13 mouse cellular contexts compared by ENCODE assay signal in the genomic region with DNA sequence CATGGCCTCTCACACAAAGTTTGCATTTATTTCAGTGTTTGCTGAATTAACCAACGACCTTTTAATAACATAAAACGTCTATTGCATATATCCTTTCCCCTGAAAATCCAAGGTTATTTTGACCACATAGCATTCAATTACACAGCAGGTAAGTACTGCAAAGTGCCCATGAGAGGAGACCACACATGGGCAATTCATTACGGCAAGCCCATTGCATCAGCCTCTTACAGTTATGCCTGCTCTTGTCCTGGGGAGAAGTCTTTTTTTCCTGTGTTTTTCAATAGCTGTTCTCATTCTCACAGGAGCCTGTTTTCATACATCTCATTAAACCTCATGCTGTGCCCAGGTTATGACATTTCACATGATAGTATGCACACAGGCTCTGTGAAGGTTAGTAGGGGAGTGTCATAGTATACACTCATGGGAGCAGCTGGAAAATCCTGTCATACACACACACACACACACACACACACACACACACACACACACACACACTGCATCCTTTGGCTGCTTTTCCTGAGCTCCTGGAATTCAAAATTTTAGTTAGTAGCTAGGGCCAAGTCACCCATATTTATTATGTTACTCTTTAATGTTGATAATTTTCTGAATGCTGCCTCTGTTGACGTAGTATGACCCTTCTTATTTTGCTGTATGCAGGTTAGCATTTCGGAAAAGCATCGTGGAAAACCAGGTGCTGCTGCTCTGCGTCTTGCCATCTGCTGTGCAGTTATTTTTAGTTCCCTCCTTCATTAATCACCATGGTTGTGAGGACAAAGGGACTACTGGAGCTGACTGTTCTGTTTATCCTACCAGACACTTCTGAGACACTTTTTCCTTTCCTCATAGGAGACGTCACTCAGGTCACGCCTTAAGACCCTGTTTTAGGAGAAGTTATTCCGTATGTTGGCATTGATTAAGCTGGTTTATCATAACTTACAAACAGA.
DNase-seq lines count a peak whose midpoint lies in the region; ATAC-seq and TF ChIP-seq lines count a peak whose summit lies in the region.
"Had no signal": no experiment of that assay in that cellular context is flagged by ENCODE, and none has a peak within 500 bp of the region (broad histone marks: within the 10 kb centered on the region; RNA-seq: fewer than 3 reads in every experiment).

No protein-coding gene starts in this region.

- peak overlapping the region; percentile 23; the same call in 1 of the 2 replicates for H3K4me2 ChIP-seq in heart, embryonic 14.5 days (ENCODE audit: low read length)
- H3K4me2 ChIP-seq in forebrain, embryonic 15.5 days (replicated peaks) = no peak overlapping the region
- no peak overlapping the region for H3K4me2 ChIP-seq in midbrain, postnatal 0 days (ENCODE audit: low read depth, low read length, poor library complexity, severe bottlenecking)
- H3K4me2 ChIP-seq: liver, embryonic 12.5 days had no signal

- 34% methylated on average over 10 of the region's 10 CpGs for WGBS in heart, embryonic 14.5 days
- WGBS in cerebellum, adult 2 months = 21% methylated on average over 10 of the region's 10 CpGs
- 53% methylated on average over 10 of the region's 10 CpGs for WGBS in forebrain, embryonic 15.5 days
- WGBS in midbrain, postnatal 0 days = 61% methylated on average over 10 of the region's 10 CpGs

- H3K4me1 ChIP-seq in heart, embryonic 14.5 days (ENCODE audit: control insufficient read depth in 2 of 2, insufficient read depth in 2 of 2, low read length in 2 of 2) = peaks cover 0 to 3% of the 10 kb centered on the region in 2 experiments; a peak in 1 of 4 replicates
- peaks cover 14% of the 10 kb centered on the region; the same call in 1 of the 2 replicates for H3K4me1 ChIP-seq in cerebellum, adult 2 months (ENCODE audit: control insufficient read depth, insufficient read depth, low read length)
- peaks cover 6% of the 10 kb centered on the region; the same call in 1 of the 2 replicates for H3K4me1 ChIP-seq in forebrain, embryonic 15.5 days
- no peaks in the 10 kb centered on the region for H3K4me1 ChIP-seq in midbrain, postnatal 0 days (ENCODE audit: insufficient read depth, low read length)
- H3K4me1 ChIP-seq: liver, embryonic 12.5 days; megakaryocyte, embryonic 14.5 days had no signal

- DNase-seq in heart, postnatal 14 days = no peak
- DNase-seq in cerebellum, adult 2 months = peak; percentile 59 to 84
- peak; percentile 47 for DNase-seq in midbrain, postnatal 0 days (ENCODE audit: low spot score)
- no peak for DNase-seq in gastrocnemius, postnatal 14 days
- DNase-seq in thymus, adult 18-20 months = no peak
- DNase-seq: right cerebral cortex, postnatal 25 days had no signal

- H3K27me3 ChIP-seq in heart, embryonic 14.5 days (ENCODE audit: control insufficient read depth, insufficient read depth, low read length) = no peaks in the 10 kb centered on the region
- H3K27me3 ChIP-seq in cerebellum, adult 2 months (ENCODE audit: control insufficient read depth, insufficient read depth, low read length) = no peaks in the 10 kb centered on the region
- no peaks in the 10 kb centered on the region for H3K27me3 ChIP-seq in forebrain, embryonic 15.5 days
- H3K27me3 ChIP-seq in midbrain, postnatal 0 days (ENCODE audit: insufficient read depth, low read length) = no peaks in the 10 kb centered on the region
- H3K27me3 ChIP-seq: liver, embryonic 12.5 days; megakaryocyte, embryonic 14.5 days had no signal

- no peak overlapping the region for H3K4me3 ChIP-seq in heart, embryonic 14.5 days (ENCODE audit: control insufficient read depth in 1 of 2, insufficient read depth in 1 of 2, low read depth in 1 of 2, low read length in 2 of 2)
- H3K4me3 ChIP-seq in cerebellum, adult 2 months (replicated peaks; ENCODE audit: insufficient read depth, low read depth, low read length) = no peak overlapping the region
- no peak overlapping the region for H3K4me3 ChIP-seq in forebrain, embryonic 15.5 days
- no peak overlapping the region for H3K4me3 ChIP-seq in midbrain, postnatal 0 days (ENCODE audit: low read depth, low read length)
- H3K4me3 ChIP-seq: layer of hippocampus, adult 2 months; liver, embryonic 12.5 days; megakaryocyte, embryonic 14.5 days had no signal

- H3K9ac ChIP-seq in heart, embryonic 14.5 days (ENCODE audit: low read length) = peak overlapping the region; percentile 16; the same call in 1 of the 2 replicates
- no peak overlapping the region for H3K9ac ChIP-seq in forebrain, embryonic 15.5 days (replicated peaks)
- H3K9ac ChIP-seq in midbrain, postnatal 0 days (replicated peaks; ENCODE audit: low read length, poor library complexity, severe bottlenecking) = no peak overlapping the region
- H3K9ac ChIP-seq: liver, embryonic 12.5 days had no signal

- no peaks in the 10 kb centered on the region for H3K36me3 ChIP-seq in heart, embryonic 14.5 days (ENCODE audit: control insufficient read depth, insufficient read depth, low read length)
- no peaks in the 10 kb centered on the region for H3K36me3 ChIP-seq in forebrain, embryonic 15.5 days
- no peaks in the 10 kb centered on the region for H3K36me3 ChIP-seq in midbrain, postnatal 0 days (ENCODE audit: insufficient read depth, low read length)
- H3K36me3 ChIP-seq: liver, embryonic 12.5 days had no signal

- H3K9me3 ChIP-seq in heart, embryonic 14.5 days (ENCODE audit: control insufficient read depth, low read length) = no peaks in the 10 kb centered on the region
- H3K9me3 ChIP-seq in forebrain, embryonic 15.5 days = no peaks in the 10 kb centered on the region
- no peaks in the 10 kb centered on the region for H3K9me3 ChIP-seq in midbrain, postnatal 0 days (ENCODE audit: low read length)
- H3K9me3 ChIP-seq: liver, embryonic 12.5 days; megakaryocyte, embryonic 14.5 days had no signal

- TF ChIP-seq CTCF in cerebellum, adult 2 months (IDR thresholded peaks at IDR 0.05; ENCODE audit: borderline replicate concordance, insufficient read depth, low read depth, low read length) = no peak
- TF ChIP-seq CTCF in midbrain, postnatal 0 days (IDR thresholded peaks at IDR 0.05) = no peak

- H3K27ac ChIP-seq in heart, embryonic 14.5 days (replicated peaks in 1 of 2; ENCODE audit: control insufficient read depth in 1 of 2, insufficient read depth in 1 of 2, low read depth in 2 of 2, low read length in 2 of 2) = 0 out of 4 replicates have a peak overlapping the region, but pooled peaks of 1 of the 2 experiments have one; percentile 24
- peak overlapping the region; percentile 25; the same call in 1 of the 2 replicates for H3K27ac ChIP-seq in cerebellum, adult 2 months (ENCODE audit: insufficient read depth, low read length)
- H3K27ac ChIP-seq in forebrain, embryonic 15.5 days (replicated peaks) = no peak overlapping the region
- no peak overlapping the region for H3K27ac ChIP-seq in midbrain, postnatal 0 days (ENCODE audit: low read depth, low read length)
- H3K27ac ChIP-seq: layer of hippocampus, adult 2 months; liver, embryonic 12.5 days had no signal

- intact Hi-C loops in heart, postnatal 14 days (cut with DNase I) = no loop called here
- intact Hi-C loops in gastrocnemius, postnatal 14 days (cut with DNase I; ENCODE audit: low total_unique reads) = no loop called here

- no peak for ATAC-seq in heart, embryonic 14.5 days (ENCODE audit: insufficient number of reproducible peaks, insufficient read depth, low FRiP score, low read depth)
- ATAC-seq in forebrain, embryonic 15.5 days (replicated peaks) = peak; percentile 73; the same call in 1 of the 2 replicates
- peak; percentile 47; the same call in 1 of the 2 replicates for ATAC-seq in midbrain, postnatal 0 days (ENCODE audit: low FRiP score)
- no peak for ATAC-seq in activated CD4-positive, CD25-positive, alpha-beta regulatory T cell, adult 4 months
- ATAC-seq: CD4-positive, CD25-positive, alpha-beta regulatory T cell, adult 4 months; liver, embryonic 12.5 days had no signal

- TF ChIP-seq POLR2A in cerebellum, adult 2 months (IDR thresholded peaks at IDR 0.05; ENCODE audit: borderline replicate concordance, insufficient read depth, low read length) = no peak

Comparison
In these comparisons a context has a peak if more than half of its experiments do, and no peak if none do; other contexts are left out.
1. ATAC-seq: peak in forebrain, embryonic 15.5 days (single experiment) and midbrain, postnatal 0 days (single experiment); none in heart, embryonic 14.5 days (single experiment) and activated CD4-positive, CD25-positive, alpha-beta regulatory T cell, adult 4 months (single experiment).
2. DNase-seq: peak in cerebellum, adult 2 months (2 of 2) and midbrain, postnatal 0 days (single experiment); none in heart, postnatal 14 days (0 of 2), gastrocnemius, postnatal 14 days (single experiment) and thymus, adult 18-20 months (0 of 2).